Mouse (Mus musculus) thymus, postnatal 4 days (tissue): ENCODE data around the gene Serpinf1.
"Not testable (repeated sequence)": the region's sequence is repeated elsewhere in the genome, so short reads cannot be mapped to it uniquely, and the experiment has no call there.

ENCODE experiments used
- DNase-seq: peaks from one replicate; pipeline ENCODE4 v3.0.0; 2021

Serpinf1 gene

GRCm38 (mm10) chr11:75420810-75421374, 1.6 kb downstream of the Serpinf1 start:
- DNase-seq, result no peak

- DNase-seq, result no peak
Measured at GRCm38 (mm10) chr11:75420037-75420436, 2.5 kb downstream of the Serpinf1 start.

GRCm38 (mm10) chr11:75415994-75416393, 6.5 kb downstream of the Serpinf1 start:
- DNase-seq, result no peak

- DNase-seq, result peak; percentile 45
Measured at GRCm38 (mm10) chr11:75415096-75415495, 7.4 kb downstream of the Serpinf1 start.

- DNase-seq, result peak; percentile 68
Measured at GRCm38 (mm10) chr11:75410591-75410990, 11.9 kb downstream of the Serpinf1 start.

GRCm38 (mm10) chr11:75409679-75410575, 12.6 kb downstream of the Serpinf1 start:
- DNase-seq, result peak; percentile 73

- peak; percentile 90 for DNase-seq
Measured at GRCm38 (mm10) chr11:75406865-75407264, 15.6 kb downstream of the Serpinf1 start.

- DNase-seq, result no peak
Measured at GRCm38 (mm10) chr11:75406104-75406503, 16.4 kb downstream of the Serpinf1 start.

- DNase-seq, result no peak
Measured at GRCm38 (mm10) chr11:75404801-75405200, 17.7 kb downstream of the Serpinf1 start.

- no peak for DNase-seq
Measured at GRCm38 (mm10) chr11:75403301-75404052, 19.0 kb downstream of the Serpinf1 start.

GRCm38 (mm10) chr11:75402271-75402690, 20.2 kb downstream of the Serpinf1 start:
- no peak for DNase-seq

GRCm38 (mm10) chr11:75400099-75400498, 22.4 kb downstream of the Serpinf1 start:
- peak; percentile 50 for DNase-seq

GRCm38 (mm10) chr11:75399411-75399841, 23.1 kb downstream of the Serpinf1 start:
- no peak for DNase-seq

GRCm38 (mm10) chr11:75397452-75397851, 25.0 kb downstream of the Serpinf1 start:
- no peak for DNase-seq

GRCm38 (mm10) chr11:75395611-75396010, 26.9 kb downstream of the Serpinf1 start:
- DNase-seq, result no peak

- not testable (repeated sequence) for DNase-seq
Measured at GRCm38 (mm10) chr11:75383529-75383928, 39.0 kb downstream of the Serpinf1 start.

GRCm38 (mm10) chr11:75378786-75379185, 43.7 kb downstream of the Serpinf1 start:
- not testable (repeated sequence) for DNase-seq

- no peak for DNase-seq
Measured at GRCm38 (mm10) chr11:75377125-75377524, 45.4 kb downstream of the Serpinf1 start.
